Mouse (Mus musculus): ENCODE data around the gene Chmp2b. TPM values are rescaled to one million over a fixed set of nuclear protein-coding genes. Genes with fewer than 3 reads are reported as not detected.

Gene Chmp2b
- polyA plus RNA-seq (2017; shearing (Covaris generic)) = 36.8 TPM

GRCm38 (mm10) chr16:65561963-65562863, at the start of gene Chmp2b:
Chmp2b (minus strand) TSS chr16:65562726.

GRCm38 (mm10) chr16:65520211-65520610, 42.3 kb downstream of the Chmp2b start, which contains the start of gene Pou1f1:
Pou1f1 (plus strand) TSS chr16:65520511.

Other genes starting within 250 kb of the Chmp2b start
- gene Pou1f1, start 42.2 kb downstream of the Chmp2b start, polyA plus RNA-seq (2017; shearing (Covaris generic)) = 0.14 TPM

All from CD4-positive, CD25-positive, alpha-beta regulatory T cell, adult 9 weeks (primary cell).